Mouse (Mus musculus) adrenal gland, adult 2 months (tissue): Measurements from ENCODE around the gene Tlnrd1. TPM values are rescaled to one million over a fixed set of nuclear protein-coding genes. Genes with fewer than 3 reads are reported as not detected.

Source experiments
- DNase-seq: peaks from one replicate; pipeline ENCODE4 v3.0.0; 2021
- polyA plus RNA-seq: library from polyadenylated mRNA; depleted of rRNA; stranded (reverse); fragments of >200 nt; gene quantifications from 2 replicates; pipeline ENCODE4 v1.2.3, GENCODE M21; 2012; rRNA removed
- total RNA-seq, 2 experiments: library from RNA; stranded (reverse); gene quantifications; 2 replicates each; pipeline ENCODE4 v1.2.3; 2021

Gene Tlnrd1
- total and polyA plus RNA-seq, 3 experiments, result 12.3 to 35.7 (median 16.6) TPM

GRCm38 (mm10) chr7:83844807-83845206 lies 39.3 kb downstream of the Tlnrd1 start:
- DNase-seq, result no peak

DNA sequence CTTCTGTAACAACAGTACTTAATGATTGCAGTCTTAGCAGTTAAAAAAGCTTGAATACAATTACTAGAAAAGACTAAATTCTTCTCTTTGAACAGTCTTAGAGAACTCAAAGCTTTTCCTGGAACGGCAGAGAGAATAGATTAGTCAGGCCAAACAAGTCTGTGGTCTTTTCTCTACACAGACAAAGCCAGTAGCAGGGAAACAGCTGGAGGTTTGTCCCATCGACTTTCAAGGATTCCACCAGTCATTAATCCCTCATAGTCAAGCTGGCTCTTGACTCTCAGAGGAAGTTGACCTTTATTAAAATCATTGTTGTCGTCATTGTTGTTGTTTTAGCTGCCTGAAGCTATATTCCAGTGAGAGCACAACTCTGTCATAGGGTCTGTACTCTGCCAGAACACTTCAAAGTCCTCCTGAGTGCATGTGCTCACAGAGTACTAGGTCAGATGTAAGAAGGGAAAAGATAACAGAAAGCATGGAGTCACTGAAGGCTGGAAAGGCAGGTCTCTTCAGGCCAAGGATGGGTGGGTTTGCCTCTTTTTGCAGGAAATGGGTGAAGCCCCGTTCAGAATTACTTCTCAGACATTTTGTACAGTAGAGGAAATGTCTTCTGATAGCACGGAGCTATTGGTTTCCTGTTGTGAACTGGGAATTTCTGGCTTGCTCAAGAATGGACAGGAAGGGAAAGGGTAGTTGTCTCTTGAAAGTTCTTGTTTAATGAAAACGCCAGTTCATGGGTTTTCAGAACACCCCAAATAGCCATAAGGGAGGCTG lies 41.4 kb downstream of the Tlnrd1 start:
- no peak for DNase-seq

DNA sequence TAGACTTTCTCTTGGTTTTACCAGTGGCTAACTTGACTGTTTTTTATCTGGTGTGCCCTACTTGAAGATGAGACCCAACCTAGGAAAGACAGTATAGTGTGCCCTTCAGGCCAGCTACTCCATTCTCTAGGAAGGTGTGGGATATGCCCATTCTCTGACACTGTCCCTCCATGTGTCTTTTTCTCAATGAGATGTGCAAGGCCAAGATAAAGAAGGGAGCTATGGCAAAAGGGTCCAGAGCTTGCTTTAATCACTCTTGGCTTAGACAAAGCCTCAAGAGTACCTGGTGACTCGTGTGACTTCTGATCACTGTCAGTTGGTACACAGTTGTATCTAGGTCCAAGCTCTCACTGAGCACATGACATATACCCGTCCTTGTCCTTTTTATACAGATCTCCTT lies 44.0 kb downstream of the Tlnrd1 start:
- DNase-seq, result no peak

- DNase-seq, result no peak
Observed at GRCm38 (mm10) chr7:83838525-83839224, 45.4 kb downstream of the Tlnrd1 start.

Other genes with a start within 250 kb of the Tlnrd1 start
- gene Il16, start 138.6 kb downstream of the Tlnrd1 start, total RNA-seq, result 1 to 10 TPM; 3.4 to 5.7 TPM
- 1.9 and 2.0 TPM in 2 replicates for gene Il16, start 138.6 kb downstream of the Tlnrd1 start, polyA plus RNA-seq
- under 1 TPM; 0.35 to 0.45 TPM for gene Cfap161, start 89.4 kb downstream of the Tlnrd1 start, total RNA-seq
- gene Cfap161, start 89.4 kb downstream of the Tlnrd1 start, polyA plus RNA-seq, result not detected in 2 replicates
- 100 to 1,000 TPM; 122 to 130 TPM for gene Mesd, start 161 bp upstream of the Tlnrd1 start, total RNA-seq
- 7.4 and 9.6 TPM in 2 replicates for gene Mesd, start 161 bp upstream of the Tlnrd1 start, polyA plus RNA-seq
- 1 to 10 TPM; 1.0 to 1.6 TPM for gene Cemip, start 202.2 kb upstream of the Tlnrd1 start, total RNA-seq
- 0.27 and 0.47 TPM in 2 replicates for gene Cemip, start 202.2 kb upstream of the Tlnrd1 start, polyA plus RNA-seq